Mouse (Mus musculus) cerebellum, adult 9-10 months (tissue): Measurements from ENCODE around the gene Dlg1.
A peak's percentile ranks its signal among the peaks of the same experiment; 100 is the strongest.
"Not testable (repeated sequence)": the region's sequence is repeated elsewhere in the genome, so short reads cannot be mapped to it uniquely, and the experiment has no call there.

Source experiments
- DNase-seq: peaks from one replicate; pipeline ENCODE4 v3.0.0; 2022

The Dlg1 gene

DNA sequence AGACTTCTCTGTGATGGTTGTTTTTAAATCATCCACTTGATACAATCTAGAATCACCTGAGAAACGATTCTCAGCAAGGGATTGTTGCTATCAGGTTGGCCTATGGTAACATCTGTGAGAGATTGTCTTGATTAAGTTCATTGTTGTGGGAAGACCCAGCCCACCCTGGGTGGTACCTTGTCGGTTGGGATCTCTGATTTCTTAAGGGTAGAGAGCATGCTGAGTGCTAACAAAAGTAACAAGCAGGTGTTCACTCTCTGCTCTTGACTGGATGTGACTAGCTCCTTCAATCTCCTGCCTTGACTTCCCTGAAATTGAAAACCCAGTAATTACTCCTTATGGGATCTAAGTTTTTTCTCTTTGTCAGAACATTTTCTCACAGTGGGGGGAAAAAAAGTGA, 5.7 kb upstream of the Dlg1 start:
- no peak for DNase-seq

DNA sequence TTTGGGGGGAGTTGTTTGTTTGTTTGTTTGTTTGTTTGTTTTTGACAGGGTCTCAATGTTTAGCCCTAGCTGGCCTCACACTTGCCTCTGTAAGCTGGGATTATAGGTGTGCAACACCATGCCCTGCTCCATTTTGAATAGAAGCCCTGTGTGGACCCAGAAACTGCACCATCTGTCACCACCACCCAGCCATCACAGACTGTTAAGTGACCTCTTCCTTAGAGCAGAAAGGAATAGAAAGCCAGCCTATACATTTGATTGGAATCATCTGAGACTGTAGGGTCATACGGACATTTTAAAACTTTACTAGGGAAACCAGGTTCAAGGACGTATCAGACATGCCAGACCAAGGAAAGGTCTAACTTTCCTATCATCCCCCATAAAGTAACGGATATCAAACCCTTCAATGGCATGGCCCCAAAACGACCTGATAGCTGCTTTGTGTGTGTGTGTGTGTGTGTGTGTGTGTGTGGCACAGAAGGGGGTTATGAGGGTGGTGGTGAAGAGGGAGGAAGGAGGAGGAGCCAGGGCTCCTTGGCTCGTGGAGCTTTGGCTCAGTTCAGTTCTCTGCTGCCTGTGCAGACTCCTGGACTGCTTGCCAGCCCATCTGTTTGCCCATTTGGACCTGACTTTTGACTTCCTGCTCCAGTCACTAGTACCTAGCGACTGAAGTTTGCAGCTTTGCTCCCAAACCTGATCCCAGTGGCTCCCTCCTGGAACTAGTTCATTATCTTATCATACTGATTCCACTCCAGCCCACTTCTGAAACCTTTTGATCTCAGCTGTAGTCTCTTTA, 4.5 kb upstream of the Dlg1 start:
- peak; percentile 84 for DNase-seq

DNA sequence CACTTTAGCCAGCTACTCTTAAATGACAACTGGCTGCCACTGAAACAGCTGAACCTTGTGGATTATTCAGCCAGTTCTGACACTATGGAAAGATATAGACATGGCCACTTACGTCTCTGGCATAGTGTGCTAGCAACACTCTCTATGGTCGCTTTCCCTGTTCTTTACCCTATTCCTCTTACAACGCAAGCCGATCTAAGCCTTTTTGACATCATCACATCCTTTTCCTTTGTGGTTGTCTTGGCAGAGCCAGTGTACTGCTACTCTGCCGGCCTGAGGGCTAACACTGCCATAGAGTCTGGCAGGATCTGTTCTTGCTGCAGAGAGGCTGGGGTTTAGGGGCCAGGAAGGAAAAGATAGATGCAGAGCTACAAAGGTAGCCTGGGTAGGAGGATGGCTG, 3.8 kb upstream of the Dlg1 start:
- DNase-seq = no peak

DNA sequence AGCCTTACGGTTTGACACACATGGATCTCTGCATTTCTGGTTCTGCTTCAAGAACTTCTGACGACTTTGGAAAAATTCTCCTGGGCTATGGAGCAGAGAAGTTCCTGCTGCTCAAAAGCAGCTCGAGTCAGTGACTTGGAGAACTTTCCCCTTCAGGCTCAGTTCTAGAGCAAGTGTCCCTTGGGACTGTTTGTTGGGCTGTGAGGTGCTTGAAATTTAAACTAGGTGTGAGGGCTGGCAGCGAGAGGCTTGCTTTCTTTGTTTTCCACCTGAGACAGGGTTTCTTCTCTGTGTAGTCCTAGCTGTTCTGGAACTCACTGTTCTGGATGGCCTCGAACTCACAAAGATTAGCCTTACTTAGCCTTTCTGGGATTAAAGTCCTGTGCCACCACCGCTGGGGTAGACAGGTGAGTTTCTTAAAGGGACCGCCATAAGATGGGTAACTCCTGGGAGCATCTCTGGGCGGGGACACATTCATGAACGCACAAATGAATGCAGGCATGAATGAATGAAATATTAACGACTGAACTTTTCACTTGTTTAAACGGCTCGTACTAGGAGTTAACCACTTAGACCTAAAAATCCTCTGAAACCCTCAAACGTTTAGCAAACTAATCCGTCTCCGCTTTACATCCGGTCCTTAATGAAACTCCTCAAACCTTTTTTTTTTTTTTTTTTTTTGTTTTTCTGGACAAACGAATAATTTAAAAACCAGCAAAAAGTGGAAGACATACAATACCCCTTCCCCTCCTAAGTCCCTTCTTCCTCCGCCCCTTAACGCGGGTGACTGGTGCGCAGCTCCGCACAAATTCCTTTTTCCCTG, 476 bp upstream of the Dlg1 start:
- DNase-seq = no peak

DNA sequence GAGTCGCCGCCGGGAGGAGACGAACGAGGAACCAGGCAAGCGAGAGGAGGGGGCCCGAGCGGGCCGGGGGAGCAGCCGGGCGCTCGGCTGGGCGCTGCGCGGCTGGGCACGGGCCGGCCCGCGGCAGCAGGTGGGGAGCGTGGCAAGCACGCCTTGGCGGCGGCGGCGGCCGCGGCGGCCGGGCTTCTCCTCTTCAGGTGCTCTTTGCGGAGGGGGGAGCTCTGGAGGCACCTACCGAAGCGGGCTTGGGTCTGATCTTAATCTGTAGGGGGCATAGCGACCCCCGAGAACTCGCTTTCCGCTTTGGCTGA, 999 bp downstream of the Dlg1 start:
- DNase-seq = no peak

DNA sequence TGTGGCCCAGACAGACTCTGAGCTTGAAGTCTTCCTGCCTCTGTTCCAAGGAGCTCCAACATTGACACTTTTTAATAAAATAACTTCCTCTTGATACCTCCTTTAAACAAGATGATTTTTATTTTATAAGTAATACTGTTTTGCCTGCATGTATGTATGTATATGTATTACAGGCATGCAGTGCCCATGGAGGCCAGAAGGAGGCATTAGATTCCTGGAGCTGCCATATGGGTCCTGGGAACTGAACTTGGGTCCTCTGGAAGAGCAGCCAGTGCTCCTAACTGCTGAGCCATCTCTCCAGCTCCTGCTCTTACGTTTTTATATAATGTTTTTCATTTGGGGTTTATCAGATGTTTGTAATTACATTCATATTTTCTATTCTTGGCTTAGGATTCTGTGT, 9.0 kb downstream of the Dlg1 start:
- no peak for DNase-seq

DNA sequence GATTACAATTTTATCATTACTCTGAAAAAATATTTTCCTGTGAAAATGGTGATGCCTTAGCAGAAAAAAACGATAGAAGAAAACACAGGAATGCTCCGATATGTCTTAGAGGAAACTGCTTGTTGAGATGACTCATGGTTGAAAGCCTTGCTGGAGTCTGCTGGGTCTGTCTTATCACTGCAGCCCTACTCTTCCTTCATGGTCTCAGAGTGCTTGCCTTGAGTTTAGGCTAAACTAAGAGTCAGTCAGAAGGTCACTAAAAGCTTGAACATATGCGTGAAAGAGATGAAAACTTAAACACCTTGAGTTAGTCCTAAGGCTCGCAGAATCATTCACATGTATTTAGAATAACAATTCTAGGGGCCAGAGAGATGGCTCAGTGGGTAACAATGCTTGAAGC, 14.2 kb downstream of the Dlg1 start:
- DNase-seq = no peak

DNA sequence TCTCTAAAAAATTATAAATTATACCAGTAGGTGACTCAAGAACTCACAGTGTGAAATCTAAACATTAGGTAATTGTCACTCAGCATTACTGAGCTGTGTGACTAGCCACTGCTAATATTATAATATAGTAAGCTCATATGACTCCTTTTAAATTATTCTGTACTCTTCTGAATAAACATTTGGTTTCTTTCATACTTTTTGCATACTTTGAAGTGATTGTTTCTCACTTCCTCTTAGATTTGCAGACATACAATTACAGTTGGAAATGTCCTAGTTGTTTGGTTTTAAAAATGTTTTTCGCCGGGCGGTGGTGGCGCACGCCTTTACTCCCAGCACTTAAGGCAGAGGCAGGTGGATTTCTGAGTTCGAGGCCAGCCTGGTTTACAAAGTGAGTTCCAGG, 19.0 kb downstream of the Dlg1 start:
- DNase-seq = no peak

DNA sequence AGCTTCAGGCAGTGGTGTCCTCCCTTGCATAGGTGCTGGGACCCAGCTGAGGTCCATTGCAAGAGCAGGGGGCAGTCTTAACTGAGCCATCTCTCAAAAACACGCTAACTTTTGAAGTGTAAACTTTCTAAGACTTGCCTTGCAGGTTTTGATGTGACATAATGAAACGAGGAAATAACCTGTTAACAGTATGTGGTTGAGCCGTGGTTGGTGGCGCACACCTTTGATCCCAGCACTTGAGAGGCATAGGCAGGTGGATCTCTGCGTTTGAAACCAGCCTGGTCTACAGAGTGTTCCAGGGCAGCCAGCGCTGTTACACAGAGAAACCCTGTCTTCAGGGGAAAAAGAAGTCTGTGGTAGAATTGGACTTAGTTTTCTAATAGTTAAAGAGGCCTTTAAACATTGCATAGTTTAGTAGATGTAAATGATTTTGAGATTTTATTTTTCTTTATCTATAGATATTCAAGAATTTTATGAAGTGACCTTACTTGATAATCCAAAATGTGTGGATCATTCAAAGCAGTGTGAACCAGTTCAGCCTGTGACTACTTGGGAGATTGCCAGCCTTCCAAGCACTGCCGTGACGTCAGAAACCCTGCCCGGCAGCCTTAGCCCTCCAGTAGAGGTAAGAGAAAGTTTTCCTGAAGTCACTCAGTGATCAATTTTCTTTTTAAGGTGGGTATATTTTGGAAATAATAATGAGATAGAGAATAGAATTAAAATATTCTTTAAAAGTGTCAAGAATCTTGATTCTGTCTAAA, 20.6 kb downstream of the Dlg1 start:
- DNase-seq = no peak

DNA sequence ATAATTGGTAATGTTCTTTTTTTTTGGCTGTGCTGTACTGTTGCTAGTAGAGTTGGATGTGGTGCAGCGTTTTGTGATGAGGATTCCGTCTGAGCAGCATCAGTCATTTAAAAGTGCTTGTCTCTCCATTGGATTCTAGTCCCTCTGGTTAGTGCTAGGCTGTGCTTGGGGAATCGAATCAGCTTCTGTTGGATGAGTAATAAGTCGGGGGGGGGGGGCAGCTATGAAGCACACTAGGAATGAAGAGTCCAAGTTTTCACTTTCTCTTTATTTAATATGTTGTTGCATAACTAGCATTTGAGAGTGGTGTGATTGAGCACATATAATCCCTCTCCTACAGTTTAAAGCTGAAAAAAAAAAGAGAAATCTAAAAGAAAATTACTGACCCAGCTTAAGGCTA, 21.5 kb downstream of the Dlg1 start:
- no peak for DNase-seq

DNA sequence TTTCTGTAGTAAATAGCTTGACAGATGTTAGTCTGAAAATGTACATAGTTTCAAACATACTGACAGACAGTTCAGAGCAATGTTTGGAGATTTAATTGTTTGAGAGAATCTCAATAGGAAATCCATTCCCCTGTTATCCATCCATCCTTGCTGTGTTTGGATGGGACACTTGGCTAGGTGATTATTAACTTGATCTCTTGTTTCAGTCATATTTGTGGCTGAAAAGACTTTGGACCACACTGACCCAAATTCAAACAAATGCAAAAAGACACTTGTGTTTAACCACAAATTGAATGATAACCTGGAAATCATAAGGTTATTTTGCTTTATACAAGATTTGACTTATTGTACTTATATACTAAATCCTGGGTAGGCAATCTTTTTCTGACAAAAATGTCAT, 24.5 kb downstream of the Dlg1 start:
- DNase-seq = no peak

DNA sequence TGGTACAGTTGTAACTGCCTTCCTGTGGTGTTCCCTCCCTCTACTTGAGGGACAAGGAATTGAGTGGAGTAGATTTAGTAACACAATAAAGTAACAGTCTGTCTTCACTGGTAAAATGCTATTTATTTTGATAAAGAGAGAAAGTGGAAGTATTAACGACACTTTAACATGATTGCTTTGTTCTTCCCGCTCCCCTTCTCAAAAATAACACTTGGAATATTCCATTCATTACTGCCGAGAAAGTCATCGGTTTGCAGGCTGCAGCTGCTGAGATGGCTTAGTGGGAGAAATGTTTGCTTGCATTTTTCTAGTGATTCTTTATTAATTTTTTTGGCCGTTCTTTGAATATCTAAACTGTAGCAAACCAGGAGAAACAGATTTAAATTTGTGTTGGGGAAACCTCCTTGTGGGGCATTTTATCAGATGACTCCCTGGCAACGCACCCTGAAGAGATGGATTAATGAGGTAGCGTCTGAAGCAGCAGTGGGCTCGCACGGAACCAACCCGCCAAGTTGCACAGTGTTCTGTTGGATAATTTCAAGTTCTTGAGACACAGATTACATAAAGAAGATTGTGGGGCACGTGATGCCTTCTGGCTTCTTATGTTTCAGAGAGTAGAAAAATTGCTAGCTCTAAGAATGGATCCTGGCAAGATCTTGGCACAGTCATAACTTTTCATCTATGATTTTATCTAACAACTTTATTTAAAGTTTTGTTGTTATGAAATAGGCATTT, 32.2 kb downstream of the Dlg1 start:
- DNase-seq = peak; percentile 58

DNA sequence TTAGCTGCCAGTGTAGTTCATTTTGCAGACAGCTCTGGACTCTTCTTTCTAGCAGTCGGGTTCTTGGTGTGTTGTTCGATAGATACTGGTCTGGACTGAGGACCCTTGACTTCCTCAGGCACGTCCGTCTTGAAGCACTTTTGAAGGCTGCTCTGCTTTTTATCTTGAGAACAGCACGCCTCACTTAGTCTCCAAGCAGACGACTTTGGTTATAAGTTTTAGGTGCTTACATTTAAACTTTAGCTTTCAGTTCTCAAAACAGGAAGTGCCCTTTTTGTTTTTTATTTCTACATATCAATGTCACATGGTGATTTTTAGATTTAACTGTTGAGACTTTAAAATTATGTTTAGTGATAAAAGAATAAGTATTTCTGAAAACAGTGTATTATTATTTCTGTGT, 33.1 kb downstream of the Dlg1 start:
- DNase-seq = no peak

DNA sequence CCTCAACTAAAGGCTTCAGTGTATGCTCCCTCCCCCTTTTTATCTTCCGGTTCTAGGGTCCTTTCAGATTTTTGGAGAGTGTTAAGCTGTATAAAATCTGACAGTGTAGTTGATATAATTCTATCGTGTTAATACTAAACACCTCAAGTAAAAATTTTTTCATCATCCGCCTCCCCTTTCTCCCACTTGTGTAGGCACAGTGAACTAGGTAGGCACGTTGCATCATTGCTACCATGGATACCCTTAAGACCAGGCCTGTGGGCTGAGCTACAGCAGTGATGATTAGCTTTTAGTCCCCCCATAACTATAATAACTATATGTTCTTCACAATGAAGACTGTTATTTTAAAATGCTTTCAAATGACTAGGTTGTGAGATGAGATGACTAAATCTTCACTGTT, 34.1 kb downstream of the Dlg1 start:
- DNase-seq = no peak

DNA sequence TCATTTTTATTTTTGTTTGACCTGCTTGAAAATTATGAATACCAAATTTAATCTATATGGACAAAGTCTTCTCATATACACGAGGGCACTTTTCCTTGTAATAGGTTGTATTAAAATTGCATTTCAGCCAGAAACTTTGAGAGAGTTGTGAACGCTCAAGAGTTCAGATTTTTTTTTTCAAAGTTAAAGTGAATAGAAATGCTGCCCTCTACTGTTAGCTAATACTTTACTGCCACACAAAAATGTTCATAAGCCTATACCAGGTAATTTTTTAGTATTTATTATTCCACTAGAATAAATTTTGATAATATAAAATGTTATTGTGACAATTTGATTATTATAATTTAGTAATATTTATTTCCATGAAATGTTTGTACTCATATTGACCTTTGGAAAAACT, 42.0 kb downstream of the Dlg1 start:
- peak; percentile 66 for DNase-seq

DNA sequence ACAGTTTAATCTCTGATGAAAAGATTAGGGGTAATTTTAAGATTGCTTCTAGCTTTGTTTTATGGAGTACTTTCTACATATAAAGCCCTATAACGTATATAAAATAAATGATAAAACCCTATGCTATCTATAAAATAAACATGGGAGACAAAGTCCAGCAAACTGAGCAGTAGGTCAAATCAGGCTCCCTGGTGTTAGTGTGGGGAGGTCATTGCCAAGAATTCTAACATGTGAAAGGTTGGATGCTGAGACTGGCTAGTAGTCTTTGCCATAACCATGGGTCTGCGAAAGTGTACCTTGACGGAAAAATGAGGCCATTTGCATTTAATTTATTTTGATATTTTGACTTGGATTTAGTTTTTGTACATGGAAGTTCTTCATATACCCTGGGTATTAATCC, 42.7 kb downstream of the Dlg1 start:
- DNase-seq = no peak

DNA sequence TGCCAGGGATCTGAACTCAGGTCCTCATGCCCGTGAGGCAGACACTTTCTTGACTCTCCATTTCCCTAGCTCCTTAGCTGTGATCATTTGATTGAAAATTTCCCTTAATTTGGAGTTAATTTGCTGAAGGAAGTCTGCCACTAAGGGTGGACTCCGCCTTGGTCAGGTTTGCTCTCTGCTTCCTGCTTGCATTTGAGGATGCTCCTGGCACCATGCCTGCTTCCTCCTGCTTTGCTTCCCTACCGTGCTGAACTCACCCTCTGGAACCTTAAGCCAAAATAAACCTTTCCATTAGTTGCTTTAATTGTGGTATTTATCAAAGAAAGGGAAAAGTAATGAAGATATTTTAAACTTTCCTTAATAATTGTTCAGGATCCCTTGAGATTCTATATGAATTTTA, 44.1 kb downstream of the Dlg1 start:
- DNase-seq = no peak

DNA sequence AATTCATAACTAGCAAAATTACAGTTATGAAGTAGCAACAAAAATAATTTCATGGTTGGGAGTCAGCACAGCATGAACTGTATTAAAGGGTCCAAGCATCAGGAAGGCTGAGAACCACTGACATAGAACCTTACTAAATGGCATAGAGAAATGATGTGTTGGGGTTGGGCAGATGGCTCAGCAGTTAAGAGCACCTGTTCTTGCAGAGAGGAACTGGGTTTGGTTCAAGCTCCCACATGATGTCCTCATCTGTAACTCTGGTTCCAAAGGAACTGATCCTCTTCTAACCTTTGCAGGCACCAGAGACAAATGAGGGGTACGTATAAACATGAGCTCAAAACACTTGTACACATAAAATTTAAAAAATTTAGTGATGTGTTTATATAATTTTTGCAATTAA, 59.7 kb downstream of the Dlg1 start:
- no peak for DNase-seq

DNA sequence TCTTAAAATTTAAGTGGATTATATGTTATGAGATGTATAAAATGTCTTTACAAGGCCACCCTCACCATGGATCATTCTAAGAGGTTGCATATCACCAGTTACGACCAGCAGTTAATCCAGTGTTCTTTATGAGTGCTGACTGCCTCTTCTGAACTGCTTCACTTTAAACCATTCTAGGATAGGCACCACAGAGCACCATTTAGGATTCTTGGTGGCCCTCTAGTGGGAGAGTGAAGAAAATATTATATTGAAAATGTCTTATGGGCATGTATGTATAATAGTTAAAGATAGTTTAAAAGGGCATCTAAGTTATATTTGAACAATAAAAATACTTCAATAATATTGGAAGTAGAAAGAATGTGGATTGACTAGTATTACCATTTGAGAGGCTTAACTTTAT, 60.9 kb downstream of the Dlg1 start:
- peak; percentile 70 for DNase-seq

DNA sequence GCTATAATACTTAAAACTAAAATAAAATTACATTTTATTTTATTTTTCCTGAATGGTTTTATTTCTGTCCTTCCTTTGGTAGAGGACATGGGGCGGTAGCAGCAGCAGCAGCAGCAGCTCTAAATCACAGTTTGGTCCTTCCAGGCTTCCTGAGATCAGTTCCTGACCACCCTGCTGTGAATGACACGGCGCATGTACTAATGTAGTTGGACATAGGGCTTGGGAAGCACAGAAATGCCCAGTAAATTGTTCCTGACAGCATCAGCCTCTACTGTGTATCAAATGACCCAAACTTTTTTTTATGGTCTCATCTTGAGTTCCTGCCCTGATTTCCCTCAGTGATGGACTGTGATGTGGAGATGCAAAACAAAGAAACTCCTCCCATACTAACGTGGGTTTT, 61.6 kb downstream of the Dlg1 start:
- DNase-seq = no peak

DNA sequence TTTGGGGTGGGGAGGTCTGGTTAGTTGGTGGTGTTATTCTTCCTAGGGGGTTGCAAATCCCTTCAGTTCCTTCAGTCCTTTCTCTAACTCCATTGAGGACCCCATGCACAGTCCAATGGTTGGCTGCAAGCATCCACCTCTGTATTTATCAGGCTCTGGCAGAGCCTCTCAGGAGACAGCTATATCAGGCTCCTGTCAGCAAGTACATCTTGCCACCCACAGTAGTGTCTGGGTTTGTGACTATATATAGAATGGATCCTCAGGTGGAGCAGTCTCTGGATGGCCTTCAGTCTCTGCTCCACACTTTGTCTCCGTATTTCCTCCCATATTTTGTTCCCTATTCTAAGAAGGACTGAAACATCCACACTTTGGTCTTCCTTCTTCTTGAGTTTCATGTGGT, 67.7 kb downstream of the Dlg1 start:
- DNase-seq = not testable (repeated sequence)

DNA sequence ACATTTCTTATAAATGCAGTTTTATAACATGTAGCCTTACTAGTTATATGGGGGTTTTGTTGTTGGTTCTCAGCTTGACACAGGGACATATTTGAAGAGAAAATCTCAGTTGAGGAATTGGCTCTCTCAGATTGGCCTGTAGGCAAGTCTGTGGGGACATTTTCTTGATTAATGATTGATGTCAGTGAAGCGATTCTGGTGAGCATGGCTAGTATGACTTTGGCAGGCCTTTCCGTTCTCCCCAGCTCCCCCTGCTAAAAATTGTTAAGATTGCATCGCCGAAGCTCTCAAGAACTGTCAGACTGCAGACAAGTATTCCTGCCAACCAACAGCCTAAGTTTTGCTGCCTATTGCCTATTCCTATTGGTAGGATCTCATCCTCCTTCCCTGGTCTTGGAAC, 73.8 kb downstream of the Dlg1 start:
- no peak for DNase-seq

DNA sequence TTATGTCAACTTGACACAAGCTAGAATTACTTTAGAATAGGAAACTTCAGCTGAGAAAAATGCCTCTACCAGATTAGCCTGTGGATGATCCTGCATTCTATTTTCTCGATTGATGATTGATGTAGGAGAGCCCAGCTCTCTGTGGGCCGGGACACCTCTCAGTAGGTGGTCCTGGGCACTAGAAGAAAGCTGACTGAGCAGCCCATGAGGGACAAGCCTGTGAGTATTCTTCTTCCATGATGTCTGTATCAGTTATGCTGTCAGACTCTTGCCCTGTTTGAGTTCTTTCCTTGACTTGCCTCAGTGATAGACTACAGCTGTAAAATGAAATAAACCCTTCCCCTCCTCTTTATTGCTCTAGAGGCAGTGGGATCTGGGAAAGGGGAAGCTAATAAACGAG, 74.5 kb downstream of the Dlg1 start:
- DNase-seq = no peak
